Mouse (Mus musculus) liver, embryonic 14.5 days (tissue): ENCODE measurements at regions not wholly inside any gene's neighbourhood (a gene's known extent, or its start where the extent isn't known, plus 50 kb on each side); places are given as distances from the start of the nearest gene placed in this dataset.

ENCODE experiments used
- CTCF ChIP-seq: IDR thresholded peaks from 2 replicates; pipeline ENCODE4 v1.5.1; 2016; ENCODE audit warnings: antibody characterized with exemption, low read depth, control low read depth
- EP300 ChIP-seq: IDR thresholded peaks from 2 replicates; pipeline ENCODE4 v1.6.1; 2016; ENCODE audit warnings: antibody characterized with exemption, low read depth

GRCm38 (mm10) chr13:70198638-70199037 lies 396.4 kb downstream of the Med10 start:
- no peak for TF ChIP-seq CTCF
- no peak for TF ChIP-seq EP300
